Mouse (Mus musculus): ENCODE data around the gene Mafg.
"Not testable (repeated sequence)": the region's sequence is repeated elsewhere in the genome, so short reads cannot be mapped to it uniquely, and the experiment has no call there.

Gene Mafg

GRCm38 (mm10) chr11:120598990-120599549, 34.3 kb downstream of the Mafg start:
- in situ Hi-C loops (cut with MboI, MseI): loop anchor here in 1 of 2 experiments (10.0 kb wide), 1 partner anchor 356 kb away; no protein-coding TSS in a partner anchor

GRCm38 (mm10) chr11:120598283-120598989, 35.0 kb downstream of the Mafg start, which contains the start of the genes Alyref and Anapc11:
Gene Alyref (minus strand): TSS chr11:120598365.
Gene Anapc11 (plus strand): TSS chr11:120598421.
- in situ Hi-C loops (cut with MboI, MseI): loop anchor here in 1 of 2 experiments (10.0 kb wide), 1 partner anchor 356 kb away; no protein-coding TSS in a partner anchor

GRCm38 (mm10) chr11:120597240-120598235, 35.9 kb downstream of the Mafg start:
- in situ Hi-C loops (cut with MboI, MseI): loop anchor here in 1 of 2 experiments (10.0 kb wide), 1 partner anchor 357 kb away; no protein-coding TSS in a partner anchor

- in situ Hi-C loops (cut with MboI, MseI): no loop called here
These were observed 44.9 kb downstream of the Mafg start for GRCm38 (mm10) chr11:120588531-120588930.

GRCm38 (mm10) chr11:120583937-120584336, 49.5 kb downstream of the Mafg start:
- in situ Hi-C loops (cut with MboI, MseI): no loop called here

- in situ Hi-C loops (cut with MboI, MseI): not testable (repeated sequence)
These were observed 50.5 kb downstream of the Mafg start for GRCm38 (mm10) chr11:120582982-120583293.

GRCm38 (mm10) chr11:120582268-120582981, 51.0 kb downstream of the Mafg start:
- in situ Hi-C loops (cut with MboI, MseI): no loop called here

- in situ Hi-C loops (cut with MboI, MseI): no loop called here
These were observed 51.7 kb downstream of the Mafg start, which contains the start of gene Arhgdia for GRCm38 (mm10) chr11:120581490-120582267. Gene Arhgdia (minus strand): TSS chr11:120581624.

GRCm38 (mm10) chr11:120580871-120581331, 52.5 kb downstream of the Mafg start:
- in situ Hi-C loops (cut with MboI, MseI): no loop called here

GRCm38 (mm10) chr11:120580190-120580589, 53.2 kb downstream of the Mafg start:
- in situ Hi-C loops (cut with MboI, MseI): no loop called here

- in situ Hi-C loops (cut with MboI, MseI): no loop called here
These were observed 53.9 kb downstream of the Mafg start for GRCm38 (mm10) chr11:120579316-120580107.

GRCm38 (mm10) chr11:120578694-120579243, 54.6 kb downstream of the Mafg start:
- in situ Hi-C loops (cut with MboI, MseI): no loop called here

- in situ Hi-C loops (cut with MboI, MseI): no loop called here
These were observed 55.2 kb downstream of the Mafg start for GRCm38 (mm10) chr11:120578024-120578693.

GRCm38 (mm10) chr11:120577211-120578023, 56.0 kb downstream of the Mafg start:
- in situ Hi-C loops (cut with MboI, MseI): no loop called here

GRCm38 (mm10) chr11:120576365-120576981, 56.9 kb downstream of the Mafg start:
- in situ Hi-C loops (cut with MboI, MseI): no loop called here

GRCm38 (mm10) chr11:120575940-120576339, 57.5 kb downstream of the Mafg start:
- in situ Hi-C loops (cut with MboI, MseI): no loop called here
